Mouse (Mus musculus) c-Kit-positive CD71-positive TER-119-positive erythroid progenitor cells, embryonic 14.5 days (primary cell): ENCODE results near the gene Micu1.
A peak's percentile ranks its signal among the peaks of the same experiment; 100 is the strongest.

Experiments
- DNase-seq: peaks from one replicate; pipeline ENCODE4 v3.0.0-alpha.2; 2013; ENCODE audit warnings: low spot score

Micu1 gene

DNA sequence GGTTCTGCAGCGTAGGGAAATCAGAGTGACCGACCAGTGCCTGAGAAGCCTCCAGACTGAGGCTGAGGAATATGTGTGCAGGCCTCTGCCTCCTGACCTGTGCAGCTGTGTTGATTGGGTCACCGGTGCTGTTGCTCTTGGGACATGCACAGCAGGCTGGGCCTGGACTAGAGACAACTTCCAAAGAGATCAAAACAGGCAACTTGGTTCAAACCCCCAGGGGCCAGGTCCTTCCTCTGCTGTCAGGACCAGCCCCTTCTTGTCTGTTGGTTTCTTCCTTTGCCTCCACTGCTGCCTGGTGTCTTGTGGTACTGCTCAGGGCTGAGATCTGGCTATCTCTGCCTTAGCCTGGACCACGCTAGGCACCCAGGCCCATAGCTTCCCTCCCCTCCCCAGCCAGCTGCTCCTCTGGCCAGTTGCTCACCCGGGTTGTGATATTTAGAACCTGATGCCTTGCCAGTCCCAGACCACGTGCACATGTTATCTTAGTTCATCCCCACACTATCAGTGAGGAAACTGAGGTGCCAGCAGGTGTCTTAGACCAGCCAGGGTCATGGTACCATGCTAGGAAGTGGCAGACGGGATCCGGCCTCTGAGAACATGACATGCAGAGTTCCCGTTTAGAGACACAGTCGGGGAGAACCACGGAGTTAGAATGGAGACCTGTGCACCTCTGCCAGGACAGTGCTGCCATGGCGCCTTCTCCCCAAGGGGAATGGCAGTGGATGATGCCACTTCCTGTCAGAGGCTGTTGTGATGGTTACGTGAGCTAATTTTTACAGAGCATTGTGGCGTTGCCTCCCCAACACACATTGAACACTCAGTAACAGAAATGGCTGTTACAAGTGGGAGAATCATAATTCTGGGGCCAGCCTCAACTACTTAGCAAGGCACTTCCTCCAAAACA, 183.2 kb downstream of the Micu1 start:
- no peak for DNase-seq

DNA sequence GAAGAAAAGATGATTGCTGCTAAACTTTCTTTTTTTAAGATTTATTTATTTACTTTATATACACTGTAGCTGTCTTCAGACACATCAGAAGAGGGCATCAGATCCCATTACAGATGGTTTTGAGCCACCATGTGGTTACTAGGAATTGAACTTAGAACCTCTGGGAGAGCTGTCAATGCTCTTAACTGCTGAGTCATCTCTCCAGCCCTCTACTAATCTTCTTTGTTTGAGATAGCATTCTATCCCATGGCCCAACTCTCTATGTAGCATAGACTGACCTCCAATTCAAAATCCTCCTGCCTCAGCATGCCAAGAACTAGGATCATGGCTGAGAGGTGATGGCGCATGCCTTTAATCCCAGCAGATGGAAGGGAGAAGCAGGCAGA, 183.8 kb downstream of the Micu1 start:
- no peak for DNase-seq

DNA sequence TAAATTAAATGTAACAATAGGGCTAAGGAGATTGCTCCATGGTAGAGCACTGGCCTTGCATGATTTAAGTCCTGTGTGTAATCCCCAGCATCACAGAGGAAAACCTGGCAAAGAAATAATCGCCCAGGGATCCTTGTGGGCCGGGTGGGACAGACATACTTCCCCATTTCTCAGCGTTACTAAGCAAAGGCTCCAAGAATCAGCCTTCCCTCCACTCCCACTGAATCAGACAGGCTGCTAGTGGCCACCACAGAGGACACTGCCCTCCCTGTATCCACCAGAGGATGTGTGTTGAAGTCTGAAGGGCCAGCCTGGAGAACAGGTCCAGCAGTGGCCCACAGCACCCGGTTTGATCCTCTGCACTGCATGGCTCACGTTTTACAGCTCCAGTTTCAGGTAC, 185.2 kb downstream of the Micu1 start:
- DNase-seq: no peak

DNA sequence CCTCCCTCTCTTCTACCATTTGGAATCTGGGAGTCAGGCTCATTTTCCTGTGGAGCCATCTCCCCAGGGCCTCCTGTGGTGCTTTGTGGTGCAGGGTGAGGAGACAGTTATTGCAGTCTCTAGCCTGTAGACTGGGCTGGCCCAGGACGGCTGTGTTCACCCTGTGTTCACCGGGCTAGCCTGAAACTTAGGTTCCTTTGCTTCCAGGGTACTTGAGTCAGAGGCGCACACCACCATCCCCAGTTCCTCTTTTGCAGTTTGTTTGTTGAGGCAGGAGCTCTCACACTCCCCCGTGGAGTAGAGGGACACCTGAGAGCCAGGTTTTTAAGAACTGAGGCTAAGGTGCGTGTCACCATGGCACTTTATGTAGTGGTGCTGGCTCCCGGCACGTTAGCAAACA, 187.1 kb downstream of the Micu1 start:
- DNase-seq: no peak

DNA sequence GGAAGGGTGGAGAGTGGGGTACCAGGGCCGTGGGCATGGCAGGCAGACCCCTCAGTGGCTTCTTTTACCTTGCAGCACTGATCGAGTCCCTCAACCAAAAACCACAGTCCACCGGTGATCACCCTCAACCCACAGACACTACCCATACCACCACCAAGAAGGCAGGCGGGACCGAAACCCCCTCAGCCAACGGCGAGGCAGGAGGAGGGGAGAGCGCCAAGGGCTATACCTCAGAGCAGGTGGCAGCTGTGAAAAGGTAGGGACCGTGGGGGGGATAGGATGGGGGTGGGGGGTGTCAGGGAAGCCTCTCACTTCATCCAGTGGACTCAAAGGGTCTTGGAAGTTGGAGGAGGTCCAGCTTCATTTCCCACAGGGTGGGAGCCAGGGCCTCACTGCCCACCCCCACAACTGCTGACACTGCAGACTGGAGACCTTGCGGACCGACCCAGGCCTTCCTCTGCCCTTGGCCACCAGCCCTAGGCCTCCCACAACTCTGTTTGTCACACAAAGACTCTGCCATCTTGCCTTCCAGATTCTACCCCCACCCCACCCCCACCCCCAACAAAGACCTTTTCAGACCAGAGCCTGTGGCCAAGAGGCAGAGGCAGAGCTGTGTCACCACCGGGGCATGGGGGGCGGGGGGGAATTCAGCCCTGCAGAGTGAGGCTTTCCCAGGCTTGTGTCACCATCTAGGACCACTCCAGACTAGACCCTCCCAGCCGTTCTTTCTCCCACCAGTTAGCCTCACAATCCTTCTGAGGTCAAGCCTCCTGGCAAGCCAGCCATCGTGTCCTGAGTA, 187.9 kb downstream of the Micu1 start:
- no peak for DNase-seq

DNA sequence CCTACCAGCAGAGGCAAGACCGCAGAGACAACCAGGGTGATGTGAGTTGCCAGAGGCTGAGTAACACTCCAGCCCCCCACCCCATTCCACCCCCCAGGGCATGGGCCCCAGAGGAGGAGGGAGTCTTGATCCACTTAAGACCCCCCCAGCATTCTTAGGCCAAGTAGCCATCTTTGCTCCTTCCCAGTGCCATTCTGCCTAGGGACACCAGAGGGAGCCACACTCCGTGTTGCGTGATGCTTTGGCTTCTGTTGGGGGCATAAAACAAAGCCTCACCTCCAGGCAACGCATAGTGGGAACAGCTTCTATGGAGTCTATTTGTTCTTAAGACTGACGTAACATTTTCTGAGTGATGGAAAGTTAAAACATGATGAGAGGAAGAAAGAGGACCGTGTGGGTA, 190.7 kb downstream of the Micu1 start:
- no peak for DNase-seq

DNA sequence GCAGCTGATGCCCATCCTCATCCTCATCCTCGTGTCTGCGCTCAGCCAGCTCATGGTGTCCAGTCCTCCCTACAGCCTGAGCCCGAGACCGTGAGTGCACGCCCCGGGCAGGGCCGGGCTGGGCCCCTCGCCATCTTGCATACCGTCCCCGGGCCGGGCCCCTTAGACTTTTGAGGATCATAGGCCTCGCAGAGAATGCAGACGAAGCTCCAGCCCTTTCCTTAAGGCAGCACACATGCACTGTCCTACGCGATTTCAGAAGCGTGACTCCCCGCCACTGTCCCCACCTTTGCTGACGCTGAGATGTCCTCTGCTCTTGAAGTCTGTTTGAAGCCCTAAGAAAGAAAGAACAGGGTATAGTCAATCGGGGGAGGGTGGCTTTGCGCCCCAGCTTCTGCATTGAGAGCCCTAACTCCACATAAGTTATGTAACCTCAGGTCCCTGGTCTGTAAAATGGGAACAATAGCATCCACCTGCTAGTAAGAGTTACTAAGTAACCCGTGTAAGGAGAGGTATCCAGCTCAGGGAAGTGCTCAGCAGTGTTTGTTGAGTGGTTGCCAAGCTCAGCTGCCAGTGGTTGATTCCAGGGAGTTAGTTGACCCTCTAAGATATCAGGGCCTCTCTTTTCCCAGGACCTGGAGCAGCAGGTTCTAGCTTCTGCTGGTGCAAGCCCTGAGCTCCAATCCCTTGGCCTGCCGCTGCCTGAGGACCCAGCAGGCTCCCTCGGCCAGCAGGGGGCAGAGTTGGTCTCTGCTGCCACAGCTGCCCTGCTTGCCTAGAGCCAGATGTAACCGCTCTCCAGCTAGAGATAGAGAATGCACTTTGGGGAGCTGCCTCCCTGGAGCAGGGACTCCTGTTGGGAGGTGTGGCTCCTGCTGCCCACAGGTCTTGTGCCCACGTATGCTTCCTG, 192.2 kb downstream of the Micu1 start:
- DNase-seq: peak; percentile 77

DNA sequence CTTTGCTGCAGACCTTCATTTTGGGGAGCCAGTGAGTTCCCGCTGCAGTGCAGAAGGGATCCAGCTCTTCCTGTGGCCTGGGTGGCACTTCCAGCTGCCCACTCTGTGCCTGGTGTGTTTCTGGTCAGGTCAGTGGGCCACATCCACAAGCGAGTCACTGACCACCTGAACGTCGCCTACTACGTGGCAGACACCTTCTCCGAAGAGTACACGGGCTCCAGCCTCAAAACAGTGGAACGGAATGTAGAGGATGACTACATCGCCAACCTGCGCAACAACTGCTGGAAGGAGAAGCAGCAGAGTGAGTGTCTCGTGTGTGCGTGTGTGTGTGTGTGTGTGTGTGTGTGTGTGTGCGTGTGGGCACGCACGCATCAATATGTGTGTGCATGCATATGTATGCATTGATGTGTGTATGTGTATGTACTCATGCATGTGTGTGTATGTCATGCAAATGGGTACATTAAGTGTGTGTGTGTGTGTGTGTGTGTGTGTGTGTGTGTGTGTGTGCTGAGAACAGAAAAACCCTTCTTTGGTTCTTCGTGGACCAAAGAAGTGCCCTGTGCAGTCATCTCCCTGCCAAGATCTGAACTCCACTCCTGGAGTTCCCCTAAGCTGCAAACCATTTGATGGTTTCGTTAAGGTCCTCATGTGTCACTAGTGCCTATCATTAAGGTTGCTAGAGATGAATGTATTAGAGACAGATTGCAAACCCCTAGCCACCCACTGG, 193.3 kb downstream of the Micu1 start:
- DNase-seq: no peak

DNA sequence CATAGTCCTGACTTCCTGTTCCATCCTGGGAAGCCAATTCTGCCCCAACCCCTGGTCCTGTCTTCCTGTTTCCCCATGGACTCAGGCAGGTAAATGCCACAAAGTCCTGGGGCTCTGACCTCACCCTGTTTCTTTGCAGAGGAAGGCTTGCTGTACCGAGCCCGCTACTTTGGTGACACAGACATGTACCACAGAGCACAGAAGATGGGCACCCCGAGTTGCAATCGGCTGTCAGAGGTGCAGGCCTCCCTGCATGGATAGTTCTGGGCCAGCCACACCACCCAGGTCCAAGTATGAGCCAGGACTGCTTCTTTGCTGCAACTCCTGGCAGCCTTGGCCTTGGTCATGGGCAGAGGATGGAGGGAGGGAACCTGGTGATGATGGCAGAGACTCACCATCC, 193.9 kb downstream of the Micu1 start:
- DNase-seq: no peak

DNA sequence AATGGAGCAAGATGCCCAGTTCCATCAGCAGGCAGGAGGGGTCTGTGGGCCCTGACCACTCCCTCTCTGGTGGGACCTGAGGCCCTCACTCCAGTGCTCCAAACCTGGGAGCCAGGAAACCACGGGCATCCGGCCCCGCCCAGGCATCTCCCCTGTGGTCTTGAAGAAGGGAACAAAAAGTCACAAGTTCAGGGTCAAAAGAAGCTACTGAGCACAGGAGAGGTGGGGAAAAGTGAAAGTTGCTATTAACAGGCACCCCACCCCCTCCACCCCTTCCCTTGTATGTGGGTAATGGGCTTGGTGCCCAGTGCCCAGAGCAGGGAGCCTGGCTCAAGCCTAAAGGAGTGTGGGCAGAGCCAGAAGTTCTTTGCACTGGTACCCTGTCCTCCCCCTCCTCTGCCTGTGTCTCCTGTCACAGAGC, 194.6 kb downstream of the Micu1 start:
- no peak for DNase-seq

DNA sequence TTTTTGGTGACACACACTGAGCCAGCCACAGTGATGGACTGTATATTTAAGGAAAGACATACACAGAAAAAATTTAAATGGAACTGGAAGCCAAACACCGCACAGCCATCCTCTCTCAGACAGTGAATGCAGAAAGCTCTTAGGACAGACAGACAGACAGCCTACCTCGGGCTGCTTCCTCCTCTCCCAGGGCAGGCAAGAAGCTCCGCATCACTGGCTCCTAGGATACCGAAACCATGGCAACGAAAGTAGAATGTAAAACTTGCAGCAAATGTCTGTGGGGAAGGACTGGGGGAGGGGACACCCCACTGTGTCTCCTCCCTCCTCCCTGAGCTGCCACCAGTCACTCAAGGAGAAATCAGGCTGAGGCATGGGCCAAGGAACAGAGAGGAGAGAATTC, 195.2 kb downstream of the Micu1 start:
- no peak for DNase-seq

DNA sequence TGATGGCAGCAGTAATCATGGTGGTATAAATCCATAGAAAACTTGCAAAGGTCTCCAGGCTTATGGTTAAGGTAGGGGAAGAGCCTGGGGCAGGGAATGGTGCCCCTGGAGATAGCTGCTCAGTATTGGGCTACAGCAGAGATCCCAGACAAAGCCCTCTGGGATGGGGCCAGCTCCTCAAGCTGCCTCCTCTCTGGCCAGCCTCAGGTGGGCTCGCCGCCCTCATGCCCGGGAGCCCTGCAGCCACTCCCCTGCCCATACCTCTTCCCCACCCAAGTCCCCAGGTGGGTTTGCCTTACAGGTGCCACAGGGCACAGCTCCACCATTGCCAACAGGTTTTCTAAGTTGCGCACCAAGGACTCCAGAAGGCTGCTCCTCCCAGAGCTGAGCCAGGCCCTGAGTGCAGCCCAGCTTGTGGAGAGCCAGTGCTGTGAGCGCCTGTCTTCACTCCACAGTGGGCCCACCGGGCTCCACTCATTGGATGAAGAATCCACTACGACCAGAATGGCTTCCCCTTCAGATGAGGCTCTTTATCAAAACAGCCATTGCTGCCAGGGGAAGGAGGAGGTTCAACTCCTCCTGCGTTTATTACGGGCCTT, 196.0 kb downstream of the Micu1 start:
- DNase-seq: no peak

DNA sequence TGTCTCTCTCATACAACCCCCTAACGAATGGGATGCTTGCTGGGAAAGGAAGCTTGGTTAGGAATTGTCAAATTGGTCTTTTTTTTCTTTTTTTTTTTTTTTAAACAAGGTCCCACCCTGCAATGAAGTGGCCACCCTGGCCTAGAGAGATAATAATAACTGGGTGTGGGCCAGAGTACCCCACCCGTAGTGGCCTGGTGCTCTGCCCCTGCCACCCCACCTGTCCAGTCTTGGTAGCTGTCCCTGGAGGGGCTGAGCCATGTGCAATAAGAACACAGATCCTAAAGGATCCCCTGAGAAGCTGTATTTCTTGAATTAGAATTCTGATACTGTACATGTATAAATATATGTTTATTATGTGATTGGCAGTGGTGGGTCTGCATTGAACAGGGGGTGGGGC, 196.7 kb downstream of the Micu1 start:
- DNase-seq: peak; percentile 47

DNA sequence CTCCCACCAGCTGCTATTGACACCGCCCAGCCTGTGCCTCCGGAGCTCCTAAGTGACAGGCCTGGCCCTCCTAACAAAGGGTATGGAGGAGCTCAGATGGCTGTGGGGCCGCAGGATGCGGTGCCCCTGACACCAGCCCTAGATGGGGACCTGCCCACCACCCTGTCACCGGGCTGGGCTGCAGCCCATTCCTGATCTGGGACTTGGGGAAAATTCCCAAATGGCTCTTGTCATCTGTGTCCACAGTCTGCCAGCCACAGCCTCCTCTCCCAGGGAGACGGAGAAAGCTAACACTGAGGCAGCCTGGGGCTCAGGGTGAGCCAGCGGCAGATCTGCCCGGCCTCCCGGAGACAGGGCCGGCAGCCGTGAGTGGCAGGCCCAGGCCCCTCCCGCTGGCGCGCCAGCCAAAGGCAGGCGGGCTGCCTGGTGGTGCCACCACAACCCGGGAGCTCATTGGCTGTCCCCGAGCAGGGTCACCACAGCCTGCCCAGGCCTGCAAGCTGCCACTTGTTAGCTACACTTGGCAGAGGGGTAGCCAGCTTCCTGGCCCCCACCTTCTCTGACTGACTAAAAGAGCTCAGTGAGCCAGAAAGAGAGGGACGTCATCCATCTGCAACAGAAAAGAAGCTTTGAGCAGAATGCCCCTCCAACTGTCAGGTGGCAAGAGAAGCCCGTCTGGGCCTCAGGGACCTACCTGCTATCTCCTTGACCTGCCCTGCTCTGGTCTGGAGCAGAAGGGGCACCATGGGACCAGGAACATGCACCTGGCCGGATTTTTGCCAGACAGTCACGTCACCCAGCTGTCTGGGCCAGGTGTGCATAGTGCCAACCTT, 197.3 kb downstream of the Micu1 start:
- peak; percentile 81 for DNase-seq

DNA sequence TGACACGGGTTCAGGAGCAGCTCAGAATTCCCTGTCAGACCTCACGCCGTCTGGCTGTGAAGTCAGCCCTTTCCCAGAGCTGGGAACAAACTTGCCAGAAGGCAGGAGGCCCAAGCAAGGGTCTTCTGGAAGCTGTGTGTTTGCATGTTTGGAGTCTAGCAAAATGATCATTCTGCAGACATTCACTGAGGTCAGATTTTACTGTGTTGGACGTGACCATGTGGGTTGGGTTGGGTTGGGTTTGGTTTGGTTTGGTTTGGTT, 197.8 kb downstream of the Micu1 start:
- no peak for DNase-seq

DNA sequence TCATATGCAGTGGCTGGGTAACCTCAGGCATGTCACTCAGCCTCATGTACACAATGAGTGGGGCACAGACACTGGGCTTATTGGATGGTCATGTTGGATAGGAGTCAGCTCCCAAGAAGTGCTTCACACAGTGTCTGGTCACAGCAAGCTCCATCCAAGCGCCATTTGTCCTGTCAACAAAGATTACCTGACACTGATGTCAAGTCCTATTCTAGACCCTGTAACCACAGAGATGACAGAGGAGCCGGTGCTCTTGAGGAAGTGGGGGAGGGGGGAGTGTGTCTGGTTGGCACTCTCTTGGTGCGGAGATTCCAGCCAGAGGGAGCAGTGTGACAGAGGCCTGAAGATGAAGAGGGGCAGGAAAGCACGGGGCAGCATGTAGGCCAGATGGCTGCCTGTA, 198.7 kb downstream of the Micu1 start:
- DNase-seq: no peak

DNA sequence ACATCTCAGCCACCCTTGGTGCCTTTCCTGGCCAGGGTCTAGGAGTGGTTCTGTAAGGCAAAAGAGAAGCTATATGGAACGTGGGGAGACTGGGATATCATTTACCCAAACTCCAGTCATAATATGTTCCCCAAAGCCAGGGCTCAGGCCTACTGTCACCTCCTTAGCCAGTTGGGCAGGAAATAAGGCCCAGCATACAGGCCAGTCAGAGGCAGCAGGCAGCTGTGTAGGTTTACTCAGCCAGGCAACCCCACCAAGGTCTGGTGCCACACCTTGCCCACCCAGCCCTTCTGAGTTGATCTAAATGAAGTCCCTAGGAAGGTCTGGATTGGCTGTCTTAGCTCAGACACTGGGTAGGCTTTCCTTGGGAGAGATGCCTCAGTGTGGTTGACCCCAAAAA, 199.2 kb downstream of the Micu1 start:
- DNase-seq: no peak

DNA sequence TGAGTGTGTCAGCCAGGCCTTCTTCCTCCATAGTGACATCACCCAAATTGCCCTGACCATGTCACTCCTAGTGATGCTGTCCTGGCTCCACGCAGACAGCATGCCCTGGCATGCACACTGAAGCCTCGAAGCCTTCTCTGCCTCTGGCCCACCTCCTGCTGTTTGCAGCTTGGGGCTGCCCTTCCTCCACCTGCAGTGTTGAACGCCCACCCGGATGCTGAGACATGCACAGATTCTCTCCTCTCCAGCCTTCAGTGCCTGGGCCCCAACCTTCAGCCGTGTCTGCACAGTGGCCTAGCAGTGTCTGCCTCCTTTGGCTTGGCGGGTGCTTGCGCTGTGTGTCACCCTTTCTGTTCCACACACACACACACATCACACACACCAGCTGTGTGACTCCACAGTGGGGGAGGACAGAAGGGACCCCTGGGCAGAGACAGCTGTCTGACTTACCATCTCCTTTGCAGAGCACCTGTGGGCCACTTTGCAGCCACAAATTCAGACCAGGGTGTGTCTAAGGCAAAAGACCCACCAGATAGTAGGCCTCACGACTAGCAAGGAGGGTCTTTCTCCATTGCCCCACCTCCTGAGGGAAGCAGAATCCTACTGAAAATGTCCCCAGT, 199.8 kb downstream of the Micu1 start:
- no peak for DNase-seq

DNA sequence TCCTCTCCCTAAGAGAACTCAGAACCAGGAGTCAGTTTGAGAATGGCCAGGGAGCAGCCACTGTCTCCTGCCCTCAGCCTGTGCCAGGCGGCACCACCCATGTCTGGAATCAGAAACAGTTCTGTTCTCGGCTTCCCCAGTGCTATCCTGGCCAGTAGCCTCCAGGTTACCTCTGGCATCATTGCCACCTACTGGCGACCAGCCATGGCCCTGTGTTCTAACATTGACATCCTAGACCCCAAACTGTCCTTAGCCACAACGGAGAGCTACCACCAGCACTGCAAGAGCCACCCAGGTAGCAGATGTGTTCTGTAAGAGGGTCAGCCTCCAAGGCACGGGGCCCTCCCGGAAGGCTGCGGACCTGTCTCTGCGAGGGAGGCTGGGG, 200.3 kb downstream of the Micu1 start:
- no peak for DNase-seq

DNA sequence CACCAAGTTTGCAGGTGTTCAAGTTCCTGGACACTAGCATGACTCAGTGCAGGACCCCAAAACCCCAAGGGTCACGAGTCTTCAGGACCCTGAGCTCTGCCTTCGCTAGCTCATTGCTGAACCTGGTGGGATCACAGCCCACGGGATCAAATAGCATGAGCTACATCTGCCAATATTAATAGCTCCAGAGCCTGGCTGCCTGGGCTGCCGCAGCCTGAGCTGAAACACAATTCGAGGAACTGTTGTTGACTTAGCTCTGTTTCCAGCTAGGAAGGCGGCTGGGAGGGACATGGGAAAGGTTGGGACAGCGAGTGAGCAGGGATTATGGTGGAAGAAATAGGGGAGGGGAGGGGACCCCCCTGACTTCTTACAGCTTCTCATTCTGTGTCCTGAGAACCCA, 200.9 kb downstream of the Micu1 start:
- no peak for DNase-seq
